Mouse (Mus musculus): ENCODE measurements around the gene Yap1. TPM values are rescaled to one million over a fixed set of nuclear protein-coding genes. Genes with fewer than 3 reads are reported as not detected.
"Not testable (repeated sequence)": the region's sequence is repeated elsewhere in the genome, so short reads cannot be mapped to it uniquely, and the experiment has no call there.

The Yap1 gene
- polyA plus RNA-seq, 1 experiment from 2014 or later, result 34.5 TPM

GRCm38 (mm10) chr9:7900965-7901364 lies 103.4 kb downstream of the Yap1 start:
- peaks cover 12% of the 10 kb centered on the region for H3K4me1 ChIP-seq
- DNase-seq (ENCODE audit: extremely low spot score, low spot score), result no peak
- H3K9me3 ChIP-seq, result no peaks in the 10 kb centered on the region
- no peaks in the 10 kb centered on the region for H3K27me3 ChIP-seq (ENCODE audit: poor library complexity, severe bottlenecking)
- WGBS, result 91% methylated on average over 8 of the region's 8 CpGs
- no peak overlapping the region for H3K27ac ChIP-seq
- H3K4me3 ChIP-seq, result no peak overlapping the region
- no peaks in the 10 kb centered on the region for H3K36me3 ChIP-seq (replicated peaks)

GRCm38 (mm10) chr9:7897502-7897901 lies 106.9 kb downstream of the Yap1 start:
- Histone ChIP-seq H3K4me1 (peaks cover 10% of the 10 kb centered on the region), H3K27me3 (ENCODE audit: poor library complexity, severe bottlenecking) (no peaks in the 10 kb centered on the region), H3K9me3 (no peaks in the 10 kb centered on the region), H3K27ac (no peak overlapping the region), H3K36me3 (replicated peaks) (no peaks in the 10 kb centered on the region), H3K4me3 (no peak overlapping the region)
- 5% methylated on average over 3 of the region's 3 CpGs for WGBS
- peak; percentile 44 for DNase-seq (ENCODE audit: extremely low spot score, low spot score)

- not testable (repeated sequence) for H3K4me3 ChIP-seq; DNase-seq (ENCODE audit: extremely low spot score, low spot score); H3K27ac ChIP-seq; H3K36me3 ChIP-seq (replicated peaks); H3K9me3 ChIP-seq; H3K27me3 ChIP-seq (ENCODE audit: poor library complexity, severe bottlenecking); H3K4me1 ChIP-seq
- WGBS, result 87% methylated on average over 1 of the region's 1 CpGs
These were observed 112.6 kb downstream of the Yap1 start for GRCm38 (mm10) chr9:7891796-7892195.

- H3K27ac ChIP-seq, result no peak overlapping the region
- DNase-seq (ENCODE audit: extremely low spot score, low spot score), result no peak
- H3K27me3 ChIP-seq (ENCODE audit: poor library complexity, severe bottlenecking), result no peaks in the 10 kb centered on the region
- no peaks in the 10 kb centered on the region for H3K4me1 ChIP-seq
- no peaks in the 10 kb centered on the region for H3K9me3 ChIP-seq
- no peaks in the 10 kb centered on the region for H3K36me3 ChIP-seq (replicated peaks)
- 90% methylated on average over 1 of the region's 1 CpGs for WGBS
- no peak overlapping the region for H3K4me3 ChIP-seq
These were observed 113.2 kb downstream of the Yap1 start for GRCm38 (mm10) chr9:7891177-7891576.

GRCm38 (mm10) chr9:7884346-7884745 lies 120.0 kb downstream of the Yap1 start:
- Histone ChIP-seq H3K4me3 (no peak overlapping the region), H3K27me3 (ENCODE audit: poor library complexity, severe bottlenecking) (no peaks in the 10 kb centered on the region), H3K36me3 (replicated peaks) (no peaks in the 10 kb centered on the region), H3K27ac (no peak overlapping the region), H3K4me1 (no peaks in the 10 kb centered on the region), H3K9me3 (peaks cover 10% of the 10 kb centered on the region)
- WGBS, result 92% methylated on average over 3 of the region's 3 CpGs
- no peak for DNase-seq (ENCODE audit: extremely low spot score, low spot score)

- Histone ChIP-seq H3K9me3 (peaks cover 10% of the 10 kb centered on the region), H3K4me1 (no peaks in the 10 kb centered on the region), H3K27me3 (ENCODE audit: poor library complexity, severe bottlenecking) (no peaks in the 10 kb centered on the region), H3K36me3 (replicated peaks) (no peaks in the 10 kb centered on the region), H3K4me3 (no peak overlapping the region), H3K27ac (no peak overlapping the region)
- no peak for DNase-seq (ENCODE audit: extremely low spot score, low spot score)
- WGBS, result 98% methylated on average over 1 of the region's 1 CpGs
These were observed 122.0 kb downstream of the Yap1 start for GRCm38 (mm10) chr9:7882304-7882865.

Other genes starting within 250 kb of the Yap1 start
- gene Tmem123, start 240.6 kb downstream of the Yap1 start, polyA plus RNA-seq (2016; fragmentation: Nextera tagmentation; extraction: Ambion mirVana), result 104 and 115 TPM in 2 replicates
- 34.0 and 37.2 TPM in 2 replicates for gene Birc2, start 167.5 kb downstream of the Yap1 start, polyA plus RNA-seq (2016; fragmentation: Nextera tagmentation; extraction: Ambion mirVana)
- 3.7 TPM in 2 replicates for gene Birc3, start 131.4 kb downstream of the Yap1 start, polyA plus RNA-seq (2016; fragmentation: Nextera tagmentation; extraction: Ambion mirVana)
- 18.5 and 19.4 TPM in 2 replicates for gene Cfap300, start 38.2 kb upstream of the Yap1 start, polyA plus RNA-seq (2016; fragmentation: Nextera tagmentation; extraction: Ambion mirVana)
- 2.7 and 3.1 TPM in 2 replicates for gene Cep126, start 129.7 kb upstream of the Yap1 start, polyA plus RNA-seq (2016; fragmentation: Nextera tagmentation; extraction: Ambion mirVana)

Measured in forebrain, embryonic 10.5 days (tissue).